Mouse (Mus musculus): ENCODE measurements around the gene Gli2.

The Gli2 gene

DNA sequence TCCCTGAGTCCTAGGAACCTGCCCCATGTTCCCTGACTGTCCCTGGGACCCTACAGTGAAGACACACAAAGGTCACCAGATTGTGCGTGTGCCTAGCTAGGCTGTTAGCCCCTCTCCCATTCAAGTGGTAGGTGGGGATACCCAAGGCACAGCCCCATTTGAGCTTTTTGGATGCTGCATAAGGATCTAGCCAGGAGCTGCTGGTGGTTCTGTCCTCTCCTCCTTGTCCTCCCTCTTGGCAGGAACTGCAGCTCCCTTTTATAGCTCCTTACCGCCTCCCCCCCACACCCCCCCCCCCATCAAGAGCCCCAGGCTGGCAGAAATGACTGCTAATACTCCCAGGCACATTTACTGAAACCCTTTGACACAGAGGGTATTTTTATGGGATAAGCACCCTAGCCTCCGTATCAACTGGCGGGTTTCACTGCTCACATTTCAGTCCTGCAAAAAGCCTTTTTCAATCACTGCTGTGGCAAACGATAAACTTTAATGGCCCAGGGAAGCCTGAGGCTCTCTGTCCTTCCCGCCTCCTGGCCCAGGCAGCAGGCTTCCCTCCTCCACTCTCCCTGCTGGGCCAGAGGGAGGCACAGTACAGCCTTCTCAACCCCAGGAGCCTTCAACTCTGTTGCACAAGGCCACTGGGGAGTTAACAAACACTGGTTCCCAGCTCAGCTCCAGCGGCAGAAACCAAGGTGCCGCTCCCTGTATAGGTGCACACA is 151.4 kb downstream of the Gli2 start:
- in situ Hi-C loops (cut with MboI), result no loop called here

DNA sequence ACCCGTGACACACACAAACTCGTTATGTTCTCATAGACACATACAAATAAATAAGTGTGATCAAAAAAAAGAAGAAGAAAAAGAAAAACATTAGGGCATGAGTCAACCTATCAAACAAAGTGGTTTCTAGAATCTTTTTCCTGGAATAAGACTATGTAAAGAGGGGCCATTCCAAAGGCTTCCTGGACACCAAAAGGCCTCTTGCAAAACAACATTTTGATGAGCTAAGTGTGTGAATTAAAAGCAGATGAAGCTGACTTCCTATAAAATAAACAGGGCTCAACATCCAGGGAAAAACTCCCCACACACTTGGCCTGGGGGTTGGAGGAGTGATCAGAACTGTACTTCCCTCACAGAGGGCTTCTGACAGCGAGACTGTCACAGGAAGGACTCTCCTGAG is 155.1 kb downstream of the Gli2 start:
- in situ Hi-C loops (cut with MboI), result no loop called here

DNA sequence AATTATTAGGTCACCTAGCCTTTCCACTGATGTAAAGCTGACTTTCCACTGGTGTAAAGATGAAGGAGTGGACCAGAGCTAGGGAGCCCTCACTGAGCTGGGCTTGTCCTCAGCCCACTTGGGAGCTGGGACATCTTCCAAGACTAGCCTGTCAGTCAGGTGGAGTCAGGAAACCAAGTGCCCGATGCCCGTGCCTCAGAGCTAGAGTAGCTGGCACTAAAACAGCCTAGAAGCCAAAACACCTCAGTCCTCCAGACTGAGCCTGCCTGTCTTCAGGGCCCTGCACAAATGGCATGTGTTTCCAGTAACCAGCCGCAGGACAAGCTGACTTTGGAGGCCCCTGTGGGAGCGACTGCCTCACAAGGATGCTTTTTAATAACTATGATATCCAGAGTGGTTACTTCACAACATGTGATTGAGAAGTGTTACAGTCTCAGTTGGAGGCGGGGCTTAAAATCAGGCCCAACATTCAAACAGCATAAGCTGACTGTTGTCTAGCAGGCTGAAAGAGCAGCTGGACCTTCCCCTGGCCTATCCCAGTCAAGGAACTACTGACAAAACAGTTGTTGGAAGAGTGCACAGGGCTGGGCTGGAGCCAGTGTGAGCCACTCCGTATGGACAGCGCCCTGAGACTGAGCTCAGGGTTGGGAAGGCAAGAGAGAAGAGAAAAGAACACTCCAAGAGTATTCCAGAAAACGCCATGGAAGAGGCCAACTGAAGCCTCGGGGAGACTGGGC is 158.2 kb downstream of the Gli2 start:
- in situ Hi-C loops (cut with MboI), result no loop called here

DNA sequence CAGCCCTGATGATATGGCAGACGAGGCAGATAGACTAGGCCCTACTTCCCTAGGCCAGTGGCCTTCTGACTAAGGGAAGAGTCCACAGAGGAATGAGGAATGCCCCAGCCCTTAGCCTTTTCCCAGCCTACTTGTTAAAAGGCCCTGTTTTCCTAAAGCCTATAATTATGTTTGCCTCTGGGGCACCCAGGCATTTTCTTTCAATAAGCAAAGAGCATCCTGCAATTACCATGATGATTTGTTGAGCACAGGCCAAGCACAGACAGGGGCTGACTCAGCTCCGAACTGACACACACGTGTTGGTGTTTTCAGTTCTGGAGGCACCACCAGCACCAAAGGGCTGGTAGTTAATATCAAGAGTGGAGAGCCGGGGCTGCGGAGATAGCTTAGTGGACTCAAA is 162.0 kb downstream of the Gli2 start:
- in situ Hi-C loops (cut with MboI), result no loop called here

DNA sequence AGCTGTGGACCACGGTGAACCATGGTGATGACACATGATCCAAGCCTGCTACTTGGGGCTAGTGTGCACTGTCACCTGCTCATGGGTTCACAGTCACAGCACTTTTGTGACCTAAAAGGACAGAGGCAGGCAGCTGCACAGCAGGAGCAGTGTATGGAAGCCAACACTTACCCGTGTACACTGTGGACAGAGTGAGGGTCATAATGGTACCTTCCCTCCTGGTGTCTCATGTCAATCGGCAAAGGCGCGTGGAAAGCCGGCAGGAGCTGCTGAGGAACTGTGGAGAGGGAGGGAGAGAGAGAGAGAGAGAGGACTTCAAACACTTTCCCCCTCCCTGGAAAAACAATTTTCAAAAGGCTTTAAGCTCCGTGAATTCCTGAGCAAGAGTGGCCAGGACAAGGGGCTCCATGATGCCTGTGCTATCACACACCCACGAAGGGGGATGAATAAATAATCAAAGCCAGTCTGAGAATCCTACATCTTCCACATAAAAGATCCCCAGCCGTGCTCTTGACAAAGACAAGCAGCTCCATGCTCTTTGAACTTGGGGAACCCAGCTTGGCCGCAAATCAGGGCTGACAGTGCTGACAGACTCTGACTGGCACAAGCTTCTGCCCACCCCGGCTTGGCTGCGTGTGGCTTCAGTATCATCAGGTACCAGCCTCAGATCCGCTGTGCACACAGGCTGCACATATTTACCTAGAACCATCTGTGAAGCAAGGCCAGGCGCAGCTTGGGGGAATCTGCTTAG is 163.1 kb downstream of the Gli2 start:
- in situ Hi-C loops (cut with MboI), result no loop called here

DNA sequence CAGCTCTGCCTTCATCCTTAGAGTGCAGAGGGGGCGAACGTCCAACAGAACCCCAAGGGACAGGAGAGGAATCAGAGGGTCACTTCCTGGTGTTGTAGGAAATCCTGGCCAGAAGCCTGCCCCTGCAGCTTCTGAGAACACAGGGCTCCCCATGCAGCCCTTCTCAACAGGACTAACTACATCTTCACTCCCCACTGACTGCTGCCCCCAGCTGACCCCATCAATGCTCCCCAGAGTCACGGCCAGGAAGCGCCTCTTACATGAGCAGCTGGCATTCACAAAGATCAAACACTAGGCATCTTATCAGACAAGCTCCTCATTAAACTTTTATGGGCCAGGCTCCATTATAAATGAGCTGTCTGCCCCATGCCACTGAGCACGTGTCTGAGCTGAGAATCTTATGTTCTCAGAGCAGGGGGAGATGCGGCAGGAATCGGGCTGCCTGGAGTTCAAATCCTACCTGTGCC is 172.6 kb downstream of the Gli2 start:
- in situ Hi-C loops (cut with MboI), result no loop called here

DNA sequence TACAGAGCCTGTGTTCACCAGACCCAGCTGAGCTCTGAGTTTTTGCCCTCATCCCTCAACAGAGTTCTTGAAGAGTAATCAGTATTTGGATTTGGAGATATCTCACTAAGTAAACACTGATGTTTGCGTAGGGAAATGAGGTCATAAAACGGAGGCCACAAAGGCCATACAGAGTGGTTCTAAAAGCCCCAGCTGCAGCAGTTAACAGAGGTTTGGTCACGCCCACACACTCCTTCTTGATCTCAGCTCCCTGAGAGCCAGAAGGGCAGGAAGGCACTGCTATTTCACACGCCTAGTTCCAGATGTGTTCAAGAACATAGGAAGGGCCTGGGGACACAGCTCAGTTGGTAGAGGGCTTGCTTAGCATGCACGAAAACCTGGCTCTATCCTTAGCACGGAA is 175.1 kb downstream of the Gli2 start:
- in situ Hi-C loops (cut with MboI), result no loop called here

DNA sequence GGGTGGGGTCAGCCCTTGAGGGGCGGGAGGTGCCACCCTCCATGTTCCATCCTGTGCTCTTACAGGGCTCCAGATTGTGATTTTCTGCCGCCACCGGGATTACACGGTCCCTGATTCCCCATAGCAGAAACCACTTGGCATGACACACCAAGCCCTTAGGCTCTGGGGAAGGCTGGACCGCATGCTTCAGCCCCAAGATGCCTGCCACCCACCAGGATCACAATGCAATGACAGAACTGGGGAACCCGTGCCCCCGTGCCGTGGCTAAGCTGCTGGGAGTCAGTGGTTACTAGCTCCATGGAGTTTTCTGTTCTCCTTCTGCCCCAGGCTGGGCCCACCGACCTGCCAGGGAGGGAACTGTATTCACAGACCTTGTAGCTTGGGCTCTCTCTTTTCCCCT is 178.2 kb downstream of the Gli2 start:
- in situ Hi-C loops (cut with MboI), result no loop called here

DNA sequence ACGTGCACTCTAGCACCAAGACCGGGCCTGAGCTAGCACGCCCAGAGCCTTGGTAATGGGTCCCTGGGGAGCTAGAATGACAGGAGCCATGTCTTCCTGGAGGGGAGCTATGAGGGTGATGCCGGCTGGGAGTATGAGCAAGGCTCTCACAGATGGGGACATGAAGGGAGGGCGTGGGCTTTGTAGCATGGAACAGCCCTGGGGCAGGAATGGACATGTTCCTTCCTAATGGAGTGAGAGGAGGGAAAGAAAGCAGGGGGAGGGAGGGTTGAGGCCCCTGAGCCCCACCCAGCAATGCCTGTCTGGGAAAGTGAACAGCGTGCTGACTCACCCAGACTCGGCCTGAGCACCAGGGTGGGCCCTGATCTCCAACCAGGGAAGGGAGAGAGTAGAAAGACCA is 179.9 kb downstream of the Gli2 start:
- in situ Hi-C loops (cut with MboI), result no loop called here

DNA sequence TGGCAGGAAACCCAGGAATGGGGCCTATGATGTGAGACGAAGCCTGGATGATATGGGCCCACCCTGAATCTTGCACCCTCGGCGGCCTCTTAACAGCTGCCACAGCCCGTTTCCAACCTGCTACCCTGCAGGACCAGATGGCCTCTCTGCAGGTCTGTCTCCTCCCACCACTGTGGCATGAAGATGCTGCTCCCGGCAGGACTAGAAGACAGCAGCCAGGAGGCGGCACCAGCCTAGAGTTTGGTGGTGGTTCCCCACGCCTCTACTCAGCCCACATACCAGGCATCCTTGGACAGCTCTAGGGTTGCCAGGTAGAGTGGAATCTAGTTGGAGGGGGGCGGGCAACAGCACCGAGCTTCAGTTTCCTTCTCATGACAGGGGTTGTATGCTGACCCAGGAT is 188.7 kb downstream of the Gli2 start:
- in situ Hi-C loops (cut with MboI), result no loop called here

DNA sequence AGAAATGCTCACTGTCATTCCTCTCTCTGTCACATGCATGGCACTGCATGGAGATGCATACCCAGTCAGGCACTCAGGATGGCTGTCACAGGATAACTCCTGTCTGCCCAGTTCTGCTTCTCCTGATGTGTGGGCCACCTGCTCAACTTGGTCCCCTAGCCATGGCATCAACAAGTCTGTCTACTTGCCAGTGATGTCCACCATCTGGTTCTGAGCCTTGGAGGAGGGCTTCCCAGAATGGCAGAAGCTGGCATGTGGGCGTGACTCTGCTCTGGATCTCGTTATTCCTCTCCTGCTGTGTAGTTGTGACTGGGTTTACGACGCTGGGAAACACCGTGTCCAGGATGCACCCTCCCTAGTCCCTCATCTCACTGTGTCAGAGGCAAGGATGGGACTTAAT is 189.4 kb downstream of the Gli2 start:
- in situ Hi-C loops (cut with MboI), result no loop called here

DNA sequence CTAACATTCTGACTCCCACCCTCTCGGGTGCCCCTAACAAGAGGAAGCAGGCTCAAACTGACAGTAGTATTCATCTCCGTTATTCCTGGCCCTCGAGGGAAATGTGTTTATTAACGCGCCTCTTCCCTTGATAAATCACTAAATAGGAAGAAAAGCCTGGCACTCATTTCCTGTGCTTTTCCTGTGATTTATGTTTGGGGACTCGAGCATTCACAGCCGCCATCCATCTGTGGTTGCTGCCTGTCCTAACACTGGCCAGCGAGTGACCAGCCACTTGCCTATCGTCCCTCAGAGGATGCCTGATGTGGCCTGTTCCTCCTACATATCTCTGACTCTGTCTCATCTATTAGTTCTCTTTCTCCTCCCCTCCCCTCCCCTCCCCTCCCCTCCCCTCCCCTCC is 195.3 kb downstream of the Gli2 start:
- in situ Hi-C loops (cut with MboI), result no loop called here

DNA sequence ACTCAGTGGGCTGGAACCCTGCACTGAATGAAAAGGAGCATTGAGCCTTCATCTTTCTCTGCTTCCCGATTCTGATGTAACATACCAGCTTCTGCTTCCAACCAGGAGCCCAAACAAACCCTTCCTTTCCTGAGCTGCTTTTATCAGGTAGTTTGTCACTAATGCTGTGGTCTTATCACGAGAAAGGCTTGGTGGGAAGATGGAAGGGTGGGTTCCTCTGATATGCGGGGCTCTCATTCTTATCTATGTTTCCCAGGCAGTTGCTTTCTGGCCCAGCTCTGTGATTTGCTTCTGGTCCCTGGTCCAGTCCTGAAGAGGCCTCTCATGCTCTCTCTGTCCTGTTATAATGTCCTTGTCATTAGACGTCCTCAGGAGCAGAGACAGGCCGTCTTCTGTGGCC is 222.8 kb downstream of the Gli2 start:
- in situ Hi-C loops (cut with MboI), result no loop called here

DNA sequence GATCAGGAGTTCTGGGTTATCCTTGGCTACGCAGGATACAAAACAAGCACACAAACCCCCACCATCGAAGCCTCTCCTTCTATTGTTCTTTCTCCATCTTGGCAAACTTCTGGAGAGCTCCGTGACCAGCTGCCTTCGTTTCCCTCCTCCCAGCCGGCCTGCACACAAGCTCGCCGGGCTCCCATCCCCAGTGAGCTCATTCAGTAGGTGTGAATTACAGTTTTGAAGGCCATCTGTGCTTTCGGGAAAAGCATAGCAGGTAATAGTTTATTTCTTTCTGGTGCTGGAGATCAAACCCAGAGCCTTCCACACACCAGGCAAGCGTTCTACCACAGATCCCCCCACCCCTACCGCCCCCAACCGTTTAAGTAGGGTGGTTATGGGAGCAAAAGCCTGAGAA is 226.8 kb downstream of the Gli2 start:
- in situ Hi-C loops (cut with MboI), result no loop called here

DNA sequence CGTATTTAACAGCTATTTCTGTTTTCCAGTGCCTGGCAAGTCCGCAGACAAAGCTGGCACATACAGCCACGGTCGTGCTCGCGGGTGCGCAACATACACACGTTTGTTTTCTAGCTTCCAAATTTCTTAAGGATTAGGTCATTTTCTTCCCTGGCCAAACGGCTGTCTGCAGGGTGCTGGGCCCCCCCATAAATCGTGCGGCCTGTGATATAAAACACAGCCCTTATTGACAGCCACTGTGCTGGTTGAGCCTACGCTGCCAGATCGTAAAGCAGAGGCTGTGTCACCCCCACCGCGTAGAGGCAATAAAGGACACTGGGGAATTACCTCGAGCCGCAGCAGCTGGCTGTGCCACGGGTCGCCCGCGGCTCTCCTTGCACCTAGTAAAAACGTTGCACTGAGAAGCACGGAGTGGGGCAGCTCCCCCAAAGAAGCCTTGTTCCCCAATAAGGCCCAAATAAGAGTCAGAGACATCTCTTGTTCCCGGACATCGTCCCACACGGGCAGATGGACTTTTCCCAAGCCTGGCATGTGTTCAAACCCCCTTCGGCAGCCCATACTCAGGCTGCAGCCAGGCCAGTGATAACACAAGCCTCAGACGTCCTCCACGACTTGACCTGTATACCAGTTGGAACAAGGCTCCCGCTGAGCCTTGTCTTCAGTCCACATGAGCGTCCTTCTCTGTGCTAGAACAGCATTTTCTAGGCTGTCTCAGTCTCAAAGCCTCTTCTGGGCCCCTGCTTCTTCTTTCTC is 227.8 kb downstream of the Gli2 start:
- in situ Hi-C loops (cut with MboI), result no loop called here

DNA sequence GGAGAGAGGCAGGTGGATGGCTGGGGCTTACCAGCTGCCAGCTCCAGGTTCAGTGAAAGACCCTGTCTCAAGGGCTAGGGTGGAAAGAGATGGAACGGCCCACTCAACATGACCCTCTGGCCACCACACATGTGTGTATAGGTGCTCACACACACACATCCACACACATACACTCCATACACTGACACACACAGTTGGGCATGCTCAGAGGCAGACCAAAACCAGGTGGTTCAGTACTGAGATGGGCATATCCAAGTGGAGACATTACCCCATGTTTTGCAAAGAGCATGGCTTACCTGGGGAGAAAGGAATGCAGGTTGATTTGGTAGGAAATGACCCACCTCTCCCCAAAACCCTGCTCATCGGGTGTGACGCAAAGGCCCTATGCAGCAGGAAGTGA is 228.4 kb downstream of the Gli2 start:
- in situ Hi-C loops (cut with MboI), result no loop called here

DNA sequence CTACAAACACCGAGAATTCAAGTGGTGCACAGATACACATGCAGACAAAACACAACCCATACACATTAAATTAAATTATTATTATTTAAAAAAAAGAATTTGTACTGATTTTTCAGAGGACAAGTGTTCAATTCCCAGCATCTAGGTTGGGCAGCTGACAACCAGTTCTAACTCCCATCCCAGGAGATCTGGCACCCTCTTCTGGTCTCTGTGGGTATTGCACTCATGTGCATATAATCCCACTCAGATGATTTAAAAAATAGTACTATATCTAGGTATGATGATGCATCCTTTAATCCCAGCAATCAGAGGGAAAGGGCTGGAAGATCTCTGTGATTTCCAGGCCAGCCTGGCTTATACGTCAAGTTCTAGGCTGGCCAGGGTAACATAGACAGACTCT is 231.2 kb downstream of the Gli2 start:
- in situ Hi-C loops (cut with MboI), result no loop called here

DNA sequence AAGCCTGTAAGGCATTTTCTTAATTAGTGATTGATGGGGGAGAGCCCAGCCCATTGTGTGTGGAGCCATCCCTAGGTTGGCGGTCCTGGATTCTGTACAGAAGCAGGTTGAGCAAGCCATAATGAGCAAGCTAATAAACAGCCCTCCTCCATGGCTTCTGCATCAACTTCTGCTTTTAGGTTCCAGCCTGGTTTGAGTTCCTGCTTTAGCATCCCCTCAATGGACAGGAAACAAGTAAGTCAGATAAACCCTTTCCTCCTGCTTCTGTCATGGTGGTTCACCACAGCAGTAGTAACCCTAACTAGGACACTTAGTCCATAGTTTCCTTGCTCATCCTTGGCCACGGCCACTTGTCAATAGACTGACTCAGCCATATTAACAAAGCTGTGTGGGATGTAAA is 238.4 kb downstream of the Gli2 start:
- in situ Hi-C loops (cut with MboI), result no loop called here

DNA sequence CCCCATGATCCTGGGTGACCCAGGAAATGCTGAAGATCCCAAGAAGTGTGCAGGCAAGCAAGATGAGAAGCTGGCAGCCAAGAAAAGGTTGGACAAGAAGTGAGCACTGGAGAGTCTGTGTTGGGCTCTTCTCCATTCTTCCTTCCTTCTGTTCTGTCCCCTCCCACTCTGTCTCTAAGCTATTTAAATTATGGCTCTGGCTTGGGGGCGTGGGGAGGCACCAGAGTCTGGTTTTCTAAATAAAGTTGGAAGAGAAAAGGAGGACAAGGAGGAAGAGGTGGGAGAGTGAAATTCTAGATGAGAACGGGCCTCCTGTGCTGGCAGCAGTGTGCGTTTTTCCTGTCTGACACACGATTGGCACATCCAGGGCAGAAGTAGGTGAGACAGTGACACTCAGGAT is 243.1 kb downstream of the Gli2 start:
- in situ Hi-C loops (cut with MboI), result no loop called here

DNA sequence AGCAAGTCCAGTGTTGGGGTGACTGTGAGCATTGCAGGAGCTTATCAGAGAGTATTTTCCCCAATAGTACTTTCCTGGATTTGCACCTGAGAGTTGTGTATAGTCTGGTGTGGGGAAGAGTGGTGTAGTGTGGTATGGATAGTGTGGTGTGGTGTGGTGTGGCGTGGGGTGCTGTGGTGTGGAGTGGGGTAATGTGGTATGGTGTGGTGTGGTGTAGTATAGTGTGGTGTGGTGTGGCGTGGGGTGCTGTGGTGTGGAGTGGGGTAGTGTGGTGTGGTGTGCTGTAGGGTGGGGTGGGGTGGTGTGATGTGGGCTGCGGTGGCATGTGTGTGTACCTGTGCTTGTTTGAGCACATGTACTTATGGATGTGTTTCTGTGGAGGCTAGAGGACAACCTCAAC is 246.7 kb downstream of the Gli2 start:
- in situ Hi-C loops (cut with MboI), result no loop called here

DNA sequence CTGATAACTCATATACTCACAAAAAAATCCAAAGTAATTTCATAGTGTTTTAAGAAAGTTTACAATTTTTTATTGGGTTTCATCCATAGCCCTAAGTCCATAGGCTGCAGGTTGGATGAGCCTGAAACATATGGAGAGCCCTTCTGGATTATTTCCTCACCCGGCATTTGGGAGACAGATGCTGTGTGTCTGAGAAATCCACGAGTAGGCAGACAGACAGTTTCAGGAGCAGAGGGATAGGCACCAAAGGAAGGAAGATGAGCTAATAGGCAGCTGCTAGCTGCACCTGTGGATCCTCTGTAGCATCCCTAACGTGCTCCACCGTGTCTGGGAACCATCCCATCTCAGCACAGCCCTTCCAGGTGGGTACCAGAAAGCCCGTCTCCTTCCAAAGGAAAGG is 251.3 kb downstream of the Gli2 start:
- in situ Hi-C loops (cut with MboI), result no loop called here

All from mature B cell (primary cell).